10 mouse cellular contexts compared by ENCODE assay signal in the genomic region with DNA sequence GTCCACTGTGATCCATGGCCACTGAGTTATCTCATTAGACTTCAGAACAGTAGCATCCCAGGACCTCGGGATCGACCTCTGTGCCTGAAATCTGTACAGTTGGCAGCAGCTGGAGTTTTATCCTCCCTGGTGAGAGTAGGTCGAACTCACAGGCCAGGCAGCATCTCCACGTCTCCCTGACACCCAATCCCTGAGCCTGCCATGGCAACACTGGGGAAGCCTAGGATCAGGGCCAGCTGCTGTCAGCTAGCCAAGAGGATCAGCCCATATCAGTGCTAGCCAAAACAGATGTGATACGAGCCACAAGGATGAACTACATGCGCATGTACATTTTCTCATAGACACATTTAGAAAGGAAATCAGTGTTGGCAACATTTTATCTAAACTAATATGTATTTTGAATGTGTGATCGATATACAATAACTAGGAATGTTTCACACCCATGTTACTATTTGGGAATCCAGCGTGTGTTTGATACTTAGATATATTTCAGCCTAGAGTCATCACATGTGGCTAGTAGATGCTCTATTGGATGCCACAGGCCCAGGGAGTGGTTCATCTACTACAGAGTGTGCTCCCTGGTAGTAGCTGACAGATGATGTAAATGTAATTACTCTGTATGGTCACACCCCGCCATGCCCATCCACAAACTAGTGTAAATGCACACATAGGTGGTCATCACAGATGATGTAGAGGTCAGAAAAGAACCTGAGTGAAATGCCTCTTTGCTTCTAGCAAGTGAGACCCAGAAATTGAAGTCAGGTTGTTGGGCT.
DNase-seq lines count a peak whose midpoint lies in the region; ATAC-seq lines count a peak whose summit lies in the region.
"Had no signal": no experiment of that assay in that cellular context is flagged by ENCODE, and none has a peak within 500 bp of the region (broad histone marks: within the 10 kb centered on the region; RNA-seq: fewer than 3 reads in every experiment).

No protein-coding gene starts in this region.

- H3K9ac ChIP-seq in hindbrain, embryonic 11.5 days (ENCODE audit: low read depth, low read length), result no peak overlapping the region
- H3K9ac ChIP-seq in forebrain, embryonic 16.5 days (replicated peaks; ENCODE audit: low read depth, low read length), result no peak overlapping the region
- no peak overlapping the region for H3K9ac ChIP-seq in midbrain, embryonic 12.5 days (replicated peaks)
- H3K9ac ChIP-seq in heart, embryonic 11.5 days (ENCODE audit: low read depth, low read length), result no peak overlapping the region

- no peak for DNase-seq in hindbrain, embryonic 11.5 days (ENCODE audit: low spot score)
- no peak for DNase-seq in hindbrain, embryonic 10.5 days (ENCODE audit: low spot score)
- DNase-seq in NIH3T3 (ENCODE audit: low read depth), result peak; percentile 12
- DNase-seq in kidney, postnatal 36 days, result no peak
- DNase-seq in heart, postnatal 4 days, result no peak
- DNase-seq: kidney, adult 2 months had no signal

- peak; percentile 25; the same call in 1 of the 2 replicates for ATAC-seq in hindbrain, embryonic 11.5 days (ENCODE audit: low FRiP score)
- peak; percentile 82 for ATAC-seq in forebrain, embryonic 16.5 days
- peak; percentile 50 for ATAC-seq in midbrain, embryonic 12.5 days (ENCODE audit: low FRiP score, low read depth)
- ATAC-seq in heart, embryonic 11.5 days (replicated peaks; ENCODE audit: insufficient number of reproducible peaks, low FRiP score, low TSS enrichment), result no peak

- WGBS in hindbrain, embryonic 11.5 days, result 77% methylated on average over 9 of the region's 9 CpGs
- WGBS in hindbrain, embryonic 10.5 days, result 77% methylated on average over 9 of the region's 9 CpGs
- 54% methylated on average over 9 of the region's 9 CpGs for WGBS in forebrain, embryonic 16.5 days
- 64% methylated on average over 9 of the region's 9 CpGs for WGBS in midbrain, embryonic 12.5 days
- 65% methylated on average over 9 of the region's 9 CpGs for WGBS in heart, embryonic 11.5 days (ENCODE audit: insufficient replicate concordance)

- H3K9me3 ChIP-seq in hindbrain, embryonic 11.5 days (ENCODE audit: control insufficient read depth, low read length), result no peaks in the 10 kb centered on the region
- H3K9me3 ChIP-seq in hindbrain, embryonic 10.5 days, result no peaks in the 10 kb centered on the region
- no peaks in the 10 kb centered on the region for H3K9me3 ChIP-seq in forebrain, embryonic 16.5 days (ENCODE audit: control insufficient read depth, low read length)
- H3K9me3 ChIP-seq in midbrain, embryonic 12.5 days, result no peaks in the 10 kb centered on the region
- H3K9me3 ChIP-seq in heart, embryonic 11.5 days (replicated peaks; ENCODE audit: control insufficient read depth, low read length), result no peaks in the 10 kb centered on the region
- H3K9me3 ChIP-seq: heart, embryonic 10.5 days had no signal

- H3K4me2 ChIP-seq in hindbrain, embryonic 11.5 days (replicated peaks; ENCODE audit: low read depth, low read length), result no peak overlapping the region
- no peak overlapping the region for H3K4me2 ChIP-seq in forebrain, embryonic 16.5 days (ENCODE audit: low read length)
- no peak overlapping the region for H3K4me2 ChIP-seq in midbrain, embryonic 12.5 days (replicated peaks)
- H3K4me2 ChIP-seq in heart, embryonic 11.5 days, result no peak overlapping the region

- no peaks in the 10 kb centered on the region for H3K4me1 ChIP-seq in hindbrain, embryonic 11.5 days (replicated peaks; ENCODE audit: control insufficient read depth, insufficient read depth, low read length)
- H3K4me1 ChIP-seq in hindbrain, embryonic 10.5 days (replicated peaks), result peaks cover 8% of the 10 kb centered on the region; the same call in 1 of the 2 replicates
- peaks cover 4% of the 10 kb centered on the region; the same call in 1 of the 2 replicates for H3K4me1 ChIP-seq in forebrain, embryonic 16.5 days (replicated peaks; ENCODE audit: control insufficient read depth, insufficient read depth, low read length)
- H3K4me1 ChIP-seq in midbrain, embryonic 12.5 days, result peaks cover 6% of the 10 kb centered on the region
- no peaks in the 10 kb centered on the region for H3K4me1 ChIP-seq in heart, embryonic 11.5 days (ENCODE audit: control insufficient read depth, insufficient read depth, low read length)
- H3K4me1 ChIP-seq: heart, embryonic 10.5 days had no signal

- H3K27ac ChIP-seq in hindbrain, embryonic 11.5 days (ENCODE audit: low read depth, low read length), result no peak overlapping the region
- H3K27ac ChIP-seq in hindbrain, embryonic 10.5 days, result no peak overlapping the region
- no peak overlapping the region for H3K27ac ChIP-seq in forebrain, embryonic 16.5 days (ENCODE audit: low read length)
- H3K27ac ChIP-seq in midbrain, embryonic 12.5 days (replicated peaks), result no peak overlapping the region
- H3K27ac ChIP-seq in heart, embryonic 11.5 days (ENCODE audit: low read depth, low read length), result no peak overlapping the region
- H3K27ac ChIP-seq: heart, embryonic 10.5 days had no signal

- no peaks in the 10 kb centered on the region for H3K36me3 ChIP-seq in hindbrain, embryonic 11.5 days (ENCODE audit: control insufficient read depth, insufficient read depth, low read length)
- no peaks in the 10 kb centered on the region for H3K36me3 ChIP-seq in hindbrain, embryonic 10.5 days
- no peaks in the 10 kb centered on the region for H3K36me3 ChIP-seq in forebrain, embryonic 16.5 days (ENCODE audit: control insufficient read depth, insufficient read depth)
- H3K36me3 ChIP-seq in midbrain, embryonic 12.5 days, result no peaks in the 10 kb centered on the region
- H3K36me3 ChIP-seq in heart, embryonic 11.5 days (ENCODE audit: control insufficient read depth, insufficient read depth, low read length), result no peaks in the 10 kb centered on the region
- H3K36me3 ChIP-seq: heart, embryonic 10.5 days had no signal

- H3K27me3 ChIP-seq in hindbrain, embryonic 11.5 days (ENCODE audit: control insufficient read depth, insufficient read depth, low read length), result no peaks in the 10 kb centered on the region
- no peaks in the 10 kb centered on the region for H3K27me3 ChIP-seq in hindbrain, embryonic 10.5 days (ENCODE audit: insufficient read depth, poor library complexity, severe bottlenecking)
- H3K27me3 ChIP-seq in forebrain, embryonic 16.5 days (replicated peaks; ENCODE audit: control insufficient read depth, insufficient read depth, low read length), result 0 out of 2 replicates have a peak, but pooled peaks cover 3% of the 10 kb centered on the region
- H3K27me3 ChIP-seq in midbrain, embryonic 12.5 days, result peaks cover 3% of the 10 kb centered on the region; the same call in 1 of the 2 replicates
- H3K27me3 ChIP-seq in heart, embryonic 11.5 days (ENCODE audit: control insufficient read depth, insufficient read depth, low read length), result no peaks in the 10 kb centered on the region

- no peak overlapping the region for H3K4me3 ChIP-seq in hindbrain, embryonic 11.5 days (ENCODE audit: low read depth, low read length)
- no peak overlapping the region for H3K4me3 ChIP-seq in hindbrain, embryonic 10.5 days
- H3K4me3 ChIP-seq in forebrain, embryonic 16.5 days (replicated peaks; ENCODE audit: low read length), result no peak overlapping the region
- no peak overlapping the region for H3K4me3 ChIP-seq in midbrain, embryonic 12.5 days
- H3K4me3 ChIP-seq in heart, embryonic 11.5 days (ENCODE audit: low read depth, low read length), result no peak overlapping the region
- H3K4me3 ChIP-seq: heart, embryonic 10.5 days had no signal
